Mouse (Mus musculus) G1E (cell line): ENCODE measurements at regions not wholly inside any gene's neighbourhood (a gene's known extent, or its start where the extent isn't known, plus 50 kb on each side); places are given as distances from the start of the nearest gene placed in this dataset.

Experiments
- CTCF ChIP-seq: IDR thresholded peaks from 2 replicates; pipeline ENCODE4 v1.5.1; 2012; ENCODE audit warnings: low read depth, low read length, inconsistent platforms, mixed read lengths
- GATA1 ChIP-seq: IDR thresholded peaks from 2 replicates; pipeline ENCODE4 v1.6.1; 2012; ENCODE audit warnings: borderline replicate concordance, low read length, inconsistent platforms, mixed read lengths

GRCm38 (mm10) chr13:51325298-51325697, 83.1 kb upstream of the S1pr3 start:
- no peak for TF ChIP-seq GATA1
- no peak for TF ChIP-seq CTCF
